Mouse (Mus musculus) lung, postnatal 25 days (tissue): ENCODE measurements around the gene Gm19684.
"Not testable (repeated sequence)": the region's sequence is repeated elsewhere in the genome, so short reads cannot be mapped to it uniquely, and the experiment has no call there.

Experiments
- DNase-seq: peaks from one replicate; pipeline ENCODE4 v3.0.0; 2022; ENCODE audit warnings: low spot score

Gene Gm19684

DNA sequence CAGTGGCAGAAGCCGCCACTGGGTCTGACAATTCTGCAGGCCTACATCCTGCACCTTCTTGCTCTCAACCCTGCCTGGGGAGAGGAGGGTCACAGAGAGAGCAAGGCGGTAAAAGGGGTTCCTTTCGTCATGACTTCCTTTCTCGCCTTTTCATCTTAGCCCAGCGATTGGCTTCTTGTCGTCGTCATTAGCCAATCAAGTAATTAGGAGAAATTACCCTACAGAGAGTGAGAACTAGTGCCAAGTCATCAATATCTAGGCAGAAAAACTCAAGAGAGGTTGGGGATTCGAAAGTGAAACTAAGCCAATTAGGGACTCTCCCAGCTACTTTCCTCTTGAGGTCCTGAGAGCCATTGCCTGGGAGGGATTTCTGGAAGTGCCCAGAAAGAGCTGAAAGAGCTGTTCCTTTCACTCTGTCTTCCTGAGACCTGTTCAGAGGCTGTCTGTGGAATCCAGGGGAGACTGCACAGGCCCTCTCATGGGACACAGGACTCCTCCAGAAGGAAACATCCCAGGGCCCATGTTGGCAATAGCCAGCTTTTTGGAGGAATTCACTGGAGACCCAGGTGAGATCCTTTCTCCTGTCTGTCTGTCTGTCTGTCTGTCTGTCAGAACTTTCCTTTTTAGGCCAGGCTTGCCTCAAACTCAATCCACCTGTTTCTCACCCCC lies at the start of gene Gm19684:
Gene Gm19684 (plus strand): TSS at position 327 of the 669 bp plus-strand sequence.
- DNase-seq = peak; percentile 94

DNA sequence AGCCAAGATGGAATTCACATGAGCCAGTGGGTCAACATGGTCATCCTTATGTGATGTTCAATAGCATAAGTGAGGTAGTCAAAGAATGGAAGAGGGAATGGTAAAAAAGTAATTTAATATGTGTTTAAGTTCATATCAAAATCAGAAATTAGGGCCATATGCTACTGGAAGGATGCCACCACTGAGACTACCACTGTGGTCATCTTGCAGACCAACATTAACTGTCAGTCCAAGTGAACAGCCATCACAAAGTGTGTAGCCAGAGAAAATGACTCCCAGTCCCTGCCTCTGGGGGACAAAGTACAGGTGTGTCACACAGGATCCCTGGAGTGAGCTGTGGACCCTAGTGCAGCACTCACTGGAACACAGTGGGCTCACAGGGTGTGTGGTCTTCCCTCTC lies 39.6 kb upstream of the Gm19684 start:
- DNase-seq = not testable (repeated sequence)

DNA sequence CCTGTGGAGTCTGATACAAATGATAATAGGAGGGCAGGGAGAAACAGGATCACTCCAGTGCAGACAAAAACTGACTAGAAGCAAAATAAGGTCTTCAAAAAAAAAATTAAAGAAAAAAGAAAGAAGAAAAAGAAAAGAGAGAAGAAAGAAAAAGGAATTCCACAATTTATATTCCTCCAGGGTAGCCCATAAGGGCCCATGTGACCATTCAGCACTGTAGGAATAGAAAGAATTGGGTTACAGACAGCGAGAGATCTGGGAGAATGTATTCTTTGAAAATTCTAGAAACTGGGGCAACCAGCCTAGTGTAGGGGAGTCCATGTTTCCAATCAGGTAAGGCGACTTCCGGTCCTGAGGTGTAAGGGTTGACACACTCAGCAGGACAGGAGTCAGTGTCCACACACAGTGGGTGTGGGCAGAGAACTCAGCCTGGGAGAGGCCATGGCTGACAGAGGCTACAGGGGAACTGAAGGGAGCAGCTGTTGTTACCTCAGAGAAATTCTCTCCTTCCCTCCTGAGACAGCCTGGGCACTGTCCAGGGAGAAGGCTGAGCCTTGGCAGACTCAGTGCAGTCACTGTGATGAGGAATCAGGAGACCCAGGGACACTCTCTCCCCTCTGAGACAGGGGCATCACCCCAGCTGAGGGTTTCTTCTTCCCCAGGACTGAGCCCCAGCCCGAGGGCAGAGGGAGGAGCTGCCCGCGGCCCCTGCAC lies 38.8 kb upstream of the Gm19684 start:
- not testable (repeated sequence) for DNase-seq

DNA sequence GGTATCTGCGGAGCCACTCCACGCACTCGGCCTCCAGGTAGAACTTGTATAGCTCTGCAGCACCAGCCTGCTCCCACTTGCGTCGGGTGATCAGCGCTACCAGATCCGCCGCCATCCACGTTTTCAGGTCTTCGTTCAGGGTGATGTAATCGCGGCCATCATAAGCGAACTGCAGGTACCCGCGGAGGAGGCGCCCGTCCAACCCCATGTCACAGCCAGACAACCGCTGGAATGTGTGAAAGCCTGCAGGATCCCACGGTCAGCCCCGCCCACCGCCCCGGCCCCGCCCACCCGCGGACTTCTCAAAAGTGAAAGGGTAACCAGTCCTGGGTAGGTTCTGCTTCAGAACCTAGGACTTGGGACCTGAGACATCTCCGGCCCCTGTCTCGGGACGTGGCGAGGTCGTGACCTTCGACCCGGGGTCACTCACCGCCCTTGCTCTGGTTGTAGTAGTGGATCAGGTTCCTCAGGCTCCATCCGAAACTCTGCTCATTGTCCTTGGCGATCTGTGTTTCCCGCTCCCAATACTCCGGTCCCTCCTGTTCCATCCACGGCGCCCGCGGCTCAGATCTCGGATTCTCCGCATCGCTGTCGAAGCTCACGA lies 38.1 kb upstream of the Gm19684 start:
- peak; percentile 29 for DNase-seq

DNA sequence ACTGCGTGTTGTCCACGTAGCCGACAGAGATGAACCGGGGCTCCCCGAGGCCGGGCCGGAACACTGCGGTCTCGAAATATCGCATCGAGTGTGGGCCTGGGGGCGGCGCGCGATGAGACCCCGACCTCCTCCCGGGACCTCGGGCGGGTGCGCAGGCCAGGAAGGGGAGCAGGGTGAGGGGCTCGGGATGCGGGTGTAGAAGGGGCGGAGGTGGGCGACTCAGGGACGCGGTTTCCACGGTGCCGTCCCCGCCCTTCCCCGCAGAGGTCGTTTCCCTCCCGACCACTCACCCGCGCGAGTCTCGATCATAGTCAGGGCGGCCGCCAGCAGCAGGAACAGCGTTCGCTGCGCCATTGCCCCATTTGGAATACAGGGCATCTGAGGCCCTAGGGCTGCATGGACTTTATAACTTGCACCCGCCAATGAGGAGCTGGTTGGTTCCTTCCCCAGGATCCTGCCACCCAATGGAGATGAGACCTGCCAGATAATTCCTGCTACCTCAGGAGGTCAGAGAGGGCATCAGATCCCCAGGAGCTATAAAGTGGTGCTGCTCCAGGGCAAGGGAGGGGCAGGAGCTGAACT lies 37.5 kb upstream of the Gm19684 start:
- DNase-seq = no peak

DNA sequence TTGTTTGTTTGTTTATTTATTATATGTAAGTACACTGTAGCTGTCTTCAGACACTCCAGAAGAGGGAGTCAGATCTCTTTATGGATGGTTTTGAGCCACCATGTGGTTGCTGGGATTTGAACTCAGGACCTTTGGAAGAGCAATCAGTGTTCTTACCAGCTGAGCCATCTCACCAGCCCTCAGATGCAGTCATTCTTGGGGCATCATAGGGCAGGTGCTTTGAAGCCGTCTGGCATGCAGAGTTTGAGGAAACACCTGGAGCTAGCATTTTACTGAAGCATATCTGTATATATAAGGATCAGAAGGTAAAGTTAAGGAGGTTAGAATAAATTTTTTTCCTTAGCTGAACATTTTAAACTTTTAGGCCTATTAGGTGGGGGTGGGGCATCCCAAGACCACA lies 35.5 kb upstream of the Gm19684 start:
- not testable (repeated sequence) for DNase-seq

DNA sequence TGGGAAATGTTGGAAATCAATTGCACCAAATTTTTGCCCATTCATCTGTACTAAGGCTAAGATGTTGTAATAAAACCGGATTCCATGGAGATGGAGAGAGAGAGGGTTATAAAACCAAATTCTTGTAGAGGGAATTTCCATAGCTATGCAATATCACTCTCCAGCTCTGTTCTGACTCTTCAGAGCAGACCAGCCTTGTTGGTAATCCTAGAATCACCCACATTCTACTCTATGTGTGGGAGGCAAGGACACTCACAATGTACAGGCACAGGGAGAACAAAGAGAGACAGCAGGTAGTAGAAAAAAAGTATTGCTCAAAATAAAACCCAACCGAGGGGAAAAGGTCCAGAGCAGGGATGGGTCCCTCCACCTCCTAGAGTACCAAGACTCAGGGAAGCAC lies 29.5 kb upstream of the Gm19684 start:
- DNase-seq = not testable (repeated sequence)

DNA sequence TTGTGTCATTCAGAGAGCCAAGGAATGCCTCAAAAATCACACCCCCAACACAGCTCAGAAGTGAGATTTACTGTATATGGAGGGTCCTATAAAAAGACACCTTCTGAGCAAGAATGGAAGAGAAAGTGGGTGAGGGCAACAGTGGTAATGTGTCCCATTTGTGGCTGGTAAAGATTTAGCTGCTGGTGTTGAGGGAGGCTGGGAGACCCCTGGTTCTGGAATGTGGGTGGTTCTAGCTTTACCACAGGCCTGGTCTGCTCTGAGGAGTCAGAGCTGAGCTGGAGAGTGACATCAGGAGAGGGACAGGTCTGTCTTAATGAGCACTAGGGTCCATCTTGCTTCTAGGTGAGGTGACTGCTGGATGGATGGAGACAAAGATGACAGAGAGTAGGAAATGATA lies 29.0 kb upstream of the Gm19684 start:
- DNase-seq = not testable (repeated sequence)

DNA sequence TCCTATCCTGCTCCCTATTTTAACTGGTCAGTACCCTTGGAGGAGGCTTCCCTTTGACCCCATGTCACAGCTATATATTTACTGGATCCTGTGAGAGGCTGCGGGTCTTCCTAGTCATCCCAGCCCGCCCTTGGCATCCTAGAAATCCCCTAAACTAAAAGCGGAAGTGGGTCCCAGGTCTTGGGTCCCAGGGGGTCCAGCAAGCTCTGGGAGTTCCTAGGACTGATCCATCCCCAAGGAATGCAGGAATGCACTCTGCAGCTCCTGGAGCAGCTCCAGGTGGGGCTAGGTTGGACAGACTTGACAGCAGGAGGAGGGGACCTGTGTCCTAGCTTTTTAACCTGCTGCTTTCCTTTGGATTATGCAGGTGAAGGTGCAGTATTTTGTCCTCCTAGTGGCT lies 27.5 kb upstream of the Gm19684 start:
- no peak for DNase-seq

DNA sequence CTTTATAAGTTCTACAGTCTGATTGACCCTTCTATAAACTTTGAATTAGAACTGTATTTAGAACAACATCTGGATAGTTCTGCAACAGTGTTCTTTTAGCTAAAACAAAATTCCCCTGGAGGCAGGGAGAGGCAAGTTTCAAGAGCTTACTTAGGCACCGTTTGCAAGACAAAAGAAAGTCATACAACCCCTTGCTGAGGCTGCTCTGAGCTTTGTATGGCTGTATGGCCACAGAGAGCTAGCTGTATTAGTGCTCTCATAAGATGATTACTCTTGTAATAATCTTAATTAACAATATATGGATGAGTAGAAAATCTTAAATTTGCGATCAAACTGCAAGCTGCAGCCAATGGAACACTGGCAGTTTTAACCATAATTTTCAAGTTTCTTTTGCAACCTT lies 21.9 kb upstream of the Gm19684 start:
- DNase-seq = not testable (repeated sequence)

DNA sequence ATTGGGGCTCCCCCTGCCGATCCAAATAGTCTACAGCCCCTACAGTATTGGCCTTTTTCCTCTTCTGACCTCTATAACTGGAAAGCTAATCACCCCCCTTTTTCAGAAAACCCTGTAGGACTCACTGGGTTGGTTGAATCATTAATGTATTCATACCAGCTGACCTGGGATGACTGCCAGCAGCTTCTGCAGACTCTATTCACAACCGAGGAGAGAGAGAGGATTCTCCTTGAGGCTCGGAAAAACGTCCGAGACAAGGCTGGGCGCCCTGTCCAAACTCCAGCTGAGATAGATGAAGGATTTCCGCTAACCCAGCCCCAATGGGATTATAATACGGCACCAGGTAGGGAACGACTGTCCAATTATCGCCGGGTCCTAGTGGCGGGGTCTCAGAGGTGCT lies 19.4 kb upstream of the Gm19684 start:
- not testable (repeated sequence) for DNase-seq

DNA sequence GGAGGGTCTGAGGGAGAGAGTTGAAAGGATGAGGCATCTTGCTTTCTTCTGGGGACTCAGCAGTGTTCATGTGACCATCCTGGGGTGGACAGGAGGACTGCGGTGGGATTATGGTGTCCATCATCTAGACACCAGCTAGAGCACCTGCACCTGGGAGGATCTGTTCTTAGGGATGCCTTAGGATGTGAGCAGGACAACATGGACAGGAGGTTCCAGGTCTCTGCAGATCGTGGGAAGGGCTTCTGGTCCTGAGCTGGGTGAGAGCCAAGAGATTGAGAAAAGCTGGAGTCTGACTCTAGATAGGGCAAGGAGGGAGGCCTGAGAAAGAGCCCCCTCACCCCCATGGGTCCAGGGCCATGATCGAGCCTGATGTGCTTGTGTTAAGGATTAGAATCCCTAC lies 11.3 kb upstream of the Gm19684 start:
- not testable (repeated sequence) for DNase-seq

DNA sequence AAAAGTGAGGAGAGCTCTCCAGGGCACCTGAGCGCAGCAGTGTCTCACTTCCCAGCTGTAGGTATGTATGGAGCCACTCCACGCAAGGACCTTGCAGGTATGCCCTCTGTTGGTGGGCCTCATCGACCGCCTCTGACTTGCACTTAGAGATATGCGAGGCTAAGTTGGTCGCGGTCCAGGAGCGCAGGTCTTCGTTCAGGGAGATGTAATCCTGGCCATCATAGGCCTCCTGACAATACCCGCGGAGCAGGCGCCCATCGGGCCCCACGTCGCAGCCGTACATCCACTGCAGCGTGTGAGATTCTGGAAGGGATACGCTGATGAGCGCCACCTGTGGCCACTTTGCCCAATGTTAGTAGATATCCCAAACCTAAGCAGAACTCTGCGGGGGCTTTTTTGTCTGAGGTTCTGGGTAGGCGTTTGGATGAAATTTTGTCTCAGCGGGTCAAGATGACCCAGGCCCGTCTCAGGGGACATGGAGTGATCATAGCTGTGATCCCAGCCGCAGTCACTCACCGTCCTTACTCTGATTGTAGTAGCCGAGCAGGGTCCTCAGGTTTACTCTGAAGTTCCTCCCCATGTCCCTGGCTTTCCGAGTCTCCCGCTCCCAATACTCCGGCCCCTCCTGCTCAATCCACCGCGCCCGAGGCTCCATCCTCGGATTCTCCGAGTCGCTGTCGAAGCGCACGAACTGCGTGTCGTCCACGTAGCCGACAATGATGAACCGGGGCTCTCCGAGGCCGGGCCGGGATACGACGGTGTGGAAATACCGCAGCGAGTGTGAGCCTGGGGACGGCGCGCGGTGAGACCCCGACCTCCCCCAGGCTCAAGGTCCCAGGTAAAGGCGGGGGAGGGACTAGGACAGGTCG lies 10.6 kb upstream of the Gm19684 start:
- not testable (repeated sequence) for DNase-seq

DNA sequence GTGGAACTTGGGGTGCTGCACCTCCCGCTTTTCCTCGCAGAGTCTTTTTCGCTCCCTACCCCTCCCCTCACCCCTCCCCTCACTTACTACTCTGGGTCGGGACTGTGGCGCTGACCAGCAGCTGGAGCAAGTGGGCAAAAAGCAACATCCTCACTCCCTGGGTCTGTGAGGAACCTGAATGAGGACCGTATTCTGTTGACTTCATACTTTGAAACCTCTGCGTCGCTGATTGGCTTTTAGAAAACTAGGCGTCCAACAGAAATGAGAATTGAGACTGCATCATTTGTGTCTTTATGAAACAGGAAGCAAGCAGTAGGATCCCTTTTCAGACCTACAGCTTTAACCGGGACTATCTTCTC lies 10.0 kb upstream of the Gm19684 start:
- peak; percentile 50 for DNase-seq

DNA sequence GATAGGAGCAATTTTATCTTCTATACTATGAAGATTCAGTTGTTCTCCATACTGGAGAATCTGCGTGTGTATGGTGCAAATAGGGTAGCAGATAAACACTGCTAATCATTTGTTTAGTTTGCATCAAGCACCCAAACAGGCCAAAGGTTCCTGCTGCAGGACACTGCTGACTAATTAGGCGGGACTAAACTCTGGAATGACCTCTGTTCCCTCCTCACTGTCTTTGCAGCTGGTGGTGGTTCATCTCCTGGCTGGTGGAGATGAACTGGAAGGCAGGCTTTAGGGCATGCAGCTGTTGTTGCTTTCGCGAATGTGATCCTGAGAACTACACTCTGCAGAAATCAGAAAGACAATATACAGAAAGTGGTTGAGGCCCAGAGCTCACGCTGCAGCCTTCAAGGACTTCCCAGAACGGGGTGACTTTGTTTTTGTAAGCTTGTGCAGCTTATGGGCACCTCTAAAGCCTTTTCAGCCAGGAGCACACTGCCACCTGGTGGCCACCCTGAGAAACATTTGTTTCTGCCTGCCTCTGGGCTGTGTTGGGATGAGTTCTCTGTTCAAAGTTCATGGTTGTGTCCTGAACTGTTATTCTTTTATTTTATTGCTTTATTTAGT lies 7.4 kb upstream of the Gm19684 start:
- not testable (repeated sequence) for DNase-seq

DNA sequence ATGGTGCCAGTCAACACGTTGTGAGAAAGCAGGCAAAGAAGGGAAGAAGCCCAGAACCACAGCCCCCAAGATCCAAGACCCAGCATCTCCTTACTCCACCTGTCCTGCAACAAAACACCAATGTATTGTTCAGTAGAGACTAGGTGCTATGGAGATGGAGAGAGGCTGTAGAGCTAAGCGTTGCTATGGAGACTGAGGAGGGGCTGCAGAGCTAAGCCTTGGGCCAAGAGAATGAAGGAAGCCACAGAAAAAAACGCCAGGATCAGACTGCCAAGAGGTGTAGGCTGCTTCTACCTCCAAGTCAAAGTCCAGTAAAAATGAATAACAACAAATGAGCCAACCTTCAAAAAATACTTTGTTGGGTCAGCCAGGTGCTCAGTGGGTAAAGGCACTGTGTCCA lies 4.9 kb upstream of the Gm19684 start:
- DNase-seq = not testable (repeated sequence)

DNA sequence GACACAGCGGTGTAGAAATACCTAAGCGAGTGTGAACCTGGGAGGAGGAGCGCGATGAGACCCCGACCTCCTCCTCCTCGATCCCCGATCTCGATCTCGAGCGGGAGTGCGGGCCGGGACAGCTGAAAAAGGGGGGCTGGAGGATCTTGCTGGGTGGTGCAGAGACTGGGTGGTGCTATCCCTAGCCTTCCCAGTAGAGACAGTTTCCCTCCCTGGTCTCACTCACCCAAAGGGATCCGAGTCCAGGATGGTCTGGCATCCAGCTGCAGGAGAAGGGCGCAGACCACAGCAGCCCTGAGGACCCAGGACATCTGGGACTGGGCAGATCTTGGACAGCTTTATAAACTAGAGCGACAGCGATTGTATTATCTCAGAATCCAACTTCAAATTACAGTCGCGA lies 639 bp upstream of the Gm19684 start:
- not testable (repeated sequence) for DNase-seq

DNA sequence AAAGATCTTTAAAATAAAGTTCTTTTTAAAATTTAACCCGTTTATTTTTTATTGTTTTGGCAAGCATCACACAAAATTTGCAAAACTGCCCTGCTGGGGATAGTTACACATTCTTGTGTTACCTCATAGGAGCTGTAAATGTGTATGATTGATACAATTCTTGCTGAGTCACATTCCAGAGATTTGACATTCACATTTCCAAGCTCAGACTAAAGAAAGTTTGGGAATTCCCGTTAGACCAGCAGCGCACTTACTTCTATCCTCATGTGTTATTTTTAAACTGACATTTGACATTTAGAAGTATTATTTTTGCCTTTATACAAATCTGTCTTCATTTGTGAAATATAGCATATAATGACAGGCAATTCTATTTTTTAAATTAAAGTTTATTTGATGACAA lies 2.6 kb downstream of the Gm19684 start:
- not testable (repeated sequence) for DNase-seq

DNA sequence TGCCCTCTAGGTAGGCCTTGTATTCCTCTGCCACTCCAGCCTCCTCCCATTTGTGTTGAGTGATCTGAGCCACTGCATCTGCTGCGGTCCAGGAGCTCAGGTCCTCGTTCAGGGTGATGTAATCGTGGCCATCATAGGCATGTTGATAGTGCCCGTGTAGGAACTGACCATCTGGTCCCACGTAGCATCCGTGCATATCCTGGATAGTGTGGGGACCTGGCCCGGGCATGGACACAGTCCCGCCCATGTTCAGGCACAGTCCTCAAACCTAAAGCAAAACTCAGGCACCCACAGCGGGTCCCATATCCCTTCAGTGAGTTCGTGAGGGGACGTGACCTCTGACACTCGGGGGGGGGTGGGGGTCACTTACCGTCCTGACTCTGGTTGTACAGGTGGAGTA lies 7.0 kb downstream of the Gm19684 start:
- DNase-seq = not testable (repeated sequence)

DNA sequence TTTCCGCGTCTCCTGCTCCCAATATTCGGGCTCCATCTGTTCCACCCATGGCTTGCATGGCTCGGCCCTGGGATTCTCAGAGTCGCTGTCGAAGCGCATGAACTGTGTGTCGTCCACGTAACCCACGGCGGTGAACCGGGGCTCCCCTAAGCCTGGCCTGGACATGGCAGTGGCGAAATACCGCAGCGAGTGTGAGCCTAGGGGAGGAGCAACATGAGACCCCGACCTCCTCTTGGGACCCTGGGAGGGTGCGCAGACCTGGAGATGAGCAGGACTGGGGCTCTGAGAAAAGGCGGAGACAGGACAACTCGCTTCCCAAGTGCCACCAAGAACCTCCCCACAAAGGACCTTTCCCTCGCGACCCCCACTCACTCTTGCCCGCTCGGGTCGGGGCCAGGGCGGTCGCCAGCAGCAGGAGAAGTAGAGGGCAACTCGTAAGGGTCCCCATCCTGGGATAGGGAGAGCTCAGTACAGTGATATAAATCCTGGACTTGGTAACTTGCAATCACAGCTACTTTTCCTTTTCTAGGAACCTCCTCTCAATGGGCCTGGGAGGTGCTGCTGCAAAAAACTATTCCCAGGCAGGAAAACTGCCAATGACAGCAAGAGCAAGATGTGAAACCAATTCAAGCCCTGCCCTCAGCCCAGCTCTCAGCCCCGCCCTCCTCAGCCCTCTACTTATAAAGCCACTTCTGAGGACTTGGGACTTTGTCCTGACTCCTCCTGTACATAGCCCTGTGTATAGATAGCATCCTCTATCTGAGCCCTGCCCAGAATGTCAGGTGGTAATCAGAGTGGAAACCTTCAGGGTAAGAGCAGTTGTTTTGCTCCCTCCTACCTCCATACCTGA lies 7.7 kb downstream of the Gm19684 start, which contains the start of gene Gm7030:
Gene Gm7030 (minus strand): TSS at position 458 of the 850 bp plus-strand sequence.
- peak; percentile 41 for DNase-seq
